28 mouse cellular contexts compared by ENCODE assay signal in genomic region chr10:86225480-86225879, GRCm38 (mm10).
"Had no signal": no experiment of that assay in that cellular context is flagged by ENCODE, and none has a peak within 500 bp of the region (broad histone marks: within the 10 kb centered on the region; RNA-seq: fewer than 3 reads in every experiment).

No protein-coding gene starts in this region.

- H3K9me3 ChIP-seq: embryonic facial prominence, embryonic 10.5 days; embryonic facial prominence, embryonic 12.5 days; embryonic facial prominence, embryonic 13.5 days; embryonic facial prominence, embryonic 15.5 days; forebrain, embryonic 10.5 days; forebrain, embryonic 12.5 days; forebrain, embryonic 13.5 days; forebrain, embryonic 15.5 days had no signal

- H3K4me1 ChIP-seq: embryonic facial prominence, embryonic 10.5 days; embryonic facial prominence, embryonic 12.5 days; embryonic facial prominence, embryonic 13.5 days; embryonic facial prominence, embryonic 15.5 days; forebrain, embryonic 13.5 days; forebrain, embryonic 15.5 days had no signal

- H3K27ac ChIP-seq: embryonic facial prominence, embryonic 10.5 days; embryonic facial prominence, embryonic 12.5 days; embryonic facial prominence, embryonic 13.5 days; embryonic facial prominence, embryonic 15.5 days; forebrain, embryonic 10.5 days; forebrain, embryonic 12.5 days; forebrain, embryonic 13.5 days; forebrain, embryonic 15.5 days; gastrocnemius, adult 2 months had no signal

- H3K27me3 ChIP-seq: embryonic facial prominence, embryonic 12.5 days; embryonic facial prominence, embryonic 13.5 days; embryonic facial prominence, embryonic 15.5 days; forebrain, embryonic 12.5 days; forebrain, embryonic 13.5 days; forebrain, embryonic 15.5 days had no signal

- H3K4me3 ChIP-seq: embryonic facial prominence, embryonic 10.5 days; embryonic facial prominence, embryonic 12.5 days; embryonic facial prominence, embryonic 13.5 days; embryonic facial prominence, embryonic 15.5 days; erythroblast, embryonic 14.5 days; forebrain, embryonic 10.5 days; forebrain, embryonic 12.5 days; forebrain, embryonic 13.5 days; forebrain, embryonic 15.5 days; gastrocnemius, adult 2 months had no signal

- DNase-seq: cerebellum, adult 18-20 months; cerebellum, adult 2 months; cerebellum, adult 8-10 months; cerebellum, adult 9-10 months; cerebellum, adult 9-11 months; cerebellum, postnatal 10 days; cerebellum, postnatal 14 days; cerebellum, postnatal 25 days; cerebellum, postnatal 36 days; embryo, embryonic 11 days; forebrain, postnatal 0 days; gastrocnemius, adult 2 months; gastrocnemius, postnatal 10 days; gastrocnemius, postnatal 14 days; gastrocnemius, postnatal 25 days; gastrocnemius, postnatal 36 days; heart, adult 18-20 months had no signal

- ATAC-seq: forebrain, embryonic 13.5 days; forebrain, embryonic 14.5 days; forebrain, embryonic 15.5 days; forebrain, embryonic 16.5 days; forebrain, postnatal 0 days had no signal

- H3K4me2 ChIP-seq: embryonic facial prominence, embryonic 12.5 days; embryonic facial prominence, embryonic 13.5 days; embryonic facial prominence, embryonic 15.5 days; forebrain, embryonic 12.5 days; forebrain, embryonic 13.5 days; forebrain, embryonic 15.5 days had no signal

- H3K9ac ChIP-seq: embryonic facial prominence, embryonic 12.5 days; embryonic facial prominence, embryonic 13.5 days; embryonic facial prominence, embryonic 15.5 days; forebrain, embryonic 12.5 days; forebrain, embryonic 13.5 days; forebrain, embryonic 15.5 days; forebrain, postnatal 0 days had no signal

- H3K36me3 ChIP-seq: embryonic facial prominence, embryonic 10.5 days; embryonic facial prominence, embryonic 12.5 days; embryonic facial prominence, embryonic 13.5 days; embryonic facial prominence, embryonic 15.5 days; forebrain, embryonic 10.5 days; forebrain, embryonic 12.5 days; forebrain, embryonic 15.5 days had no signal
